Mouse (Mus musculus) CH12.LX (cell line): Measurements from ENCODE around the gene Adcy7. TPM values are rescaled to one million over a fixed set of nuclear protein-coding genes. Genes with fewer than 3 reads are reported as not detected.

Experiments
- DNase-seq: peaks from one replicate; pipeline ENCODE4 v3.0.0-alpha.2; 2013; ENCODE audit errors: extremely low read depth
- H3K27ac ChIP-seq: 2 replicates; pipeline ENCODE4 v1.5.1; 2012; ENCODE audit warnings: low read depth, mild to moderate bottlenecking, control low read depth, moderate library complexity; ENCODE audit not compliant: insufficient read depth
- H3K27me3 ChIP-seq: replicated peaks from 2 replicates; pipeline ENCODE3; 2012; ENCODE audit warnings: inconsistent platforms
- H3K36me3 ChIP-seq, 2 experiments: replicated peaks in 1 of 2; 2 replicates each; pipeline versions ENCODE3 to v1.6.1; 2012; ENCODE audit warnings: inconsistent platforms in 1 of 2, low read length in 1 of 2, mild to moderate bottlenecking in 1 of 2, mixed read lengths in 1 of 2, moderate library complexity in 1 of 2; ENCODE audit not compliant: control insufficient read depth in 1 of 2, insufficient read depth in 1 of 2
- H3K4me1 ChIP-seq, 2 experiments: 2 replicates each; pipeline ENCODE4 v1.6.1; 2012; ENCODE audit warnings: inconsistent platforms in 1 of 2, moderate library complexity in 1 of 2; ENCODE audit not compliant: insufficient read depth in 2 of 2, control insufficient read depth in 1 of 2
- H3K4me2 ChIP-seq: 2 replicates; pipeline ENCODE4 v1.6.1; 2012; ENCODE audit warnings: low read depth, mild to moderate bottlenecking, control low read depth; ENCODE audit not compliant: poor library complexity, insufficient read depth, severe bottlenecking
- H3K4me3 ChIP-seq, 3 experiments: fragments of 150-350 bp in 1 of 3; sonication (generic) in 1 of 3; replicated peaks in 1 of 3; 2 replicates each; pipeline versions ENCODE3 to v1.5.1; 2011 to 2012; ENCODE audit warnings: low read depth in 2 of 3, low read length in 2 of 3, mild to moderate bottlenecking in 2 of 3, moderate library complexity in 2 of 3, control low read depth in 1 of 3, improper control_type of control experiment in 1 of 3, inconsistent platforms in 1 of 3, mixed read lengths in 1 of 3; ENCODE audit not compliant: poor library complexity in 1 of 3
- H3K79me2 ChIP-seq: replicated peaks from 2 replicates; pipeline ENCODE4 v1.6.1; 2012; ENCODE audit warnings: mild to moderate bottlenecking, moderate library complexity; ENCODE audit not compliant: control insufficient read depth, poor library complexity, insufficient read depth, severe bottlenecking; ENCODE audit errors: extremely low read depth
- H3K9ac ChIP-seq: 2 replicates; pipeline ENCODE4 v1.6.1; 2012; ENCODE audit warnings: low read depth, mild to moderate bottlenecking, control low read depth, moderate library complexity; ENCODE audit not compliant: insufficient read depth
- H3K9me3 ChIP-seq: replicated peaks from 2 replicates; pipeline ENCODE3; 2012; ENCODE audit warnings: low read length, inconsistent platforms, mixed read lengths
- BHLHE40 ChIP-seq: IDR thresholded peaks from 2 replicates; pipeline ENCODE4 v1.6.1; 2011; ENCODE audit warnings: mild to moderate bottlenecking, low read depth, low read length, improper control_type of control experiment
- CHD1 ChIP-seq: IDR thresholded peaks from 2 replicates; pipeline ENCODE4 v1.6.1; 2012; ENCODE audit warnings: low read depth, low read length, improper control_type of control experiment, inconsistent platforms
- CHD2 ChIP-seq: IDR thresholded peaks from 2 replicates; pipeline ENCODE4 v1.6.1; 2011; ENCODE audit warnings: low read length, improper control_type of control experiment
- CTCF ChIP-seq, 2 experiments: IDR thresholded peaks in 1 of 2; conservative IDR thresholded peaks in 1 of 2; 2 replicates each; pipeline ENCODE4 v1.5.1; 2011 to 2012; ENCODE audit warnings: low read depth in 2 of 2, low read length in 2 of 2, improper control_type of control experiment in 1 of 2, inconsistent platforms in 1 of 2, mild to moderate bottlenecking in 1 of 2, moderate library complexity in 1 of 2
- ELF1 ChIP-seq: IDR thresholded peaks from 2 replicates; pipeline ENCODE4 v1.6.1; 2014; ENCODE audit warnings: low read depth, mild to moderate bottlenecking, inconsistent platforms, low read length, improper control_type of control experiment
- EP300 ChIP-seq: IDR thresholded peaks from 2 replicates; pipeline ENCODE4 v1.6.1; 2011; ENCODE audit warnings: low read length, improper control_type of control experiment
- GABPA ChIP-seq: IDR thresholded peaks from 2 replicates; pipeline ENCODE4 v1.6.1; 2012; ENCODE audit warnings: low read depth, low read length, improper control_type of control experiment, inconsistent platforms; ENCODE audit not compliant: insufficient replicate concordance
- HCFC1 ChIP-seq: IDR thresholded peaks from 2 replicates; pipeline ENCODE4 v1.6.1; 2012; ENCODE audit warnings: low read depth, mild to moderate bottlenecking, inconsistent platforms, low read length, improper control_type of control experiment
- IRF4 ChIP-seq: IDR thresholded peaks from 2 replicates; pipeline ENCODE4 v1.6.1; 2014; ENCODE audit warnings: low read depth, mild to moderate bottlenecking, inconsistent platforms, low read length, improper control_type of control experiment
- JUN ChIP-seq: IDR thresholded peaks from 2 replicates; pipeline ENCODE4 v1.6.1; 2011; ENCODE audit warnings: low read depth, mild to moderate bottlenecking, low read length, improper control_type of control experiment, moderate library complexity; ENCODE audit not compliant: insufficient read depth
- MAFK ChIP-seq: IDR thresholded peaks from 2 replicates; pipeline ENCODE4 v1.6.1; 2011; ENCODE audit warnings: low read length, improper control_type of control experiment; ENCODE audit not compliant: insufficient replicate concordance
- MAX ChIP-seq: IDR thresholded peaks from 2 replicates; pipeline ENCODE4 v1.6.1; 2011; ENCODE audit warnings: low read length, improper control_type of control experiment
- MAZ ChIP-seq: IDR thresholded peaks from 2 replicates; pipeline ENCODE4 v1.6.1; 2012; ENCODE audit warnings: low read depth, mild to moderate bottlenecking, inconsistent platforms, low read length, improper control_type of control experiment, moderate library complexity
- POLR2A ChIP-seq: IDR thresholded peaks from 2 replicates; pipeline ENCODE4 v1.6.1; 2011; ENCODE audit warnings: low read depth, mild to moderate bottlenecking, improper control_type of control experiment, low read length
- POLR2AphosphoS2 ChIP-seq: IDR thresholded peaks from 2 replicates; pipeline ENCODE4 v1.6.1; 2011; ENCODE audit warnings: low read depth, low read length, improper control_type of control experiment
- SIN3A ChIP-seq: IDR thresholded peaks from 2 replicates; pipeline ENCODE4 v1.6.1; 2012; ENCODE audit warnings: low read length, improper control_type of control experiment, inconsistent platforms
- SMC3 ChIP-seq: IDR thresholded peaks from 2 replicates; pipeline ENCODE4 v1.6.1; 2011; ENCODE audit warnings: low read depth, low read length, improper control_type of control experiment
- TBP ChIP-seq: conservative IDR thresholded peaks from 2 replicates; pipeline ENCODE4 v1.6.1; 2011; ENCODE audit warnings: low read depth, low read length, improper control_type of control experiment
- UBTF ChIP-seq: IDR thresholded peaks from 2 replicates; pipeline ENCODE4 v1.6.1; 2012; ENCODE audit warnings: low read depth, mild to moderate bottlenecking, inconsistent platforms, low read length, improper control_type of control experiment, moderate library complexity
- USF1 ChIP-seq: IDR thresholded peaks from 2 replicates; pipeline ENCODE4 v1.6.1; 2014; ENCODE audit warnings: low read depth, mild to moderate bottlenecking, inconsistent platforms, low read length, improper control_type of control experiment
- ZC3H11A ChIP-seq: IDR thresholded peaks from 2 replicates; pipeline ENCODE4 v1.6.1; 2012; ENCODE audit warnings: low read depth, mild to moderate bottlenecking, inconsistent platforms, low read length, improper control_type of control experiment
- ZKSCAN1 ChIP-seq: IDR thresholded peaks from 2 replicates; pipeline ENCODE4 v1.6.1; 2012; ENCODE audit warnings: low read depth, inconsistent platforms, low read length, improper control_type of control experiment, borderline replicate concordance
- dilution Hi-C: fragments of 300-500 bp; cut with MboI; formaldehyde crosslinking; loops from 2 replicates; pipeline ENCODE4 v1.14.3; 2020; ENCODE audit warnings: low sequenced_read_pairs; ENCODE audit not compliant: extremely low pct_unique_long_range_greater_than_20kb, extremely low pct_ligation_motif_present
- in situ Hi-C: fragments of 300-500 bp; cut with MboI; formaldehyde crosslinking; loops from 3 replicates; pipeline ENCODE4 v1.14.3; 2019; ENCODE audit warnings: low sequenced_read_pairs, low pct_ligation_motif_present, low pct_unique_long_range_greater_than_20kb, mixed read lengths
- polyA plus RNA-seq: library from polyadenylated mRNA; unstranded; fragments of >175 nt; gene quantifications from 2 replicates; pipeline ENCODE4 v1.2.1, GENCODE M21; 2012; ENCODE audit warnings: low read depth; ENCODE audit not compliant: insufficient read length
- total RNA-seq, 2 experiments: library from RNA; depleted of rRNA; stranded (reverse); fragments of 300-350 nt in 1 of 2; fragments of >200 nt in 1 of 2; gene quantifications; 2 replicates each; pipeline ENCODE4 v1.2.3; 2012 to 2014

Gene Adcy7
- total and polyA plus RNA-seq, 3 experiments: 25.7 to 28.5 (median 27.0) TPM

- in situ Hi-C loops: no loop called here
- H3K27ac ChIP-seq: no peak overlapping the region
- H3K79me2 ChIP-seq: no peaks in the 10 kb centered on the region; the same call in 1 of the 2 replicates
- H3K4me1 ChIP-seq: no peaks in the 10 kb centered on the region
- H3K9me3 ChIP-seq: no peaks in the 10 kb centered on the region
- no peak overlapping the region for H3K4me2 ChIP-seq
- H3K9ac ChIP-seq: no peak overlapping the region
- no peak for TF ChIP-seq CHD1
- TF ChIP-seq SMC3: no peak
- TF ChIP-seq CHD2: no peak
- TF ChIP-seq TBP: no peak
- no peak for TF ChIP-seq USF1
- TF ChIP-seq IRF4: no peak
- no peak for TF ChIP-seq POLR2AphosphoS2
- no peak for TF ChIP-seq GABPA
- no peak for TF ChIP-seq POLR2A
- no peak for TF ChIP-seq MAFK
- TF ChIP-seq MAZ: no peak
- TF ChIP-seq ELF1: no peak
- TF ChIP-seq SIN3A: no peak
- no peak for TF ChIP-seq ZC3H11A
- no peak for TF ChIP-seq ZKSCAN1
- TF ChIP-seq UBTF: no peak
- no peak for TF ChIP-seq MAX
- TF ChIP-seq JUN: no peak
- no peak for TF ChIP-seq EP300
- no peak for TF ChIP-seq BHLHE40
- H3K36me3 ChIP-seq: peaks cover 64 to 90% of the 10 kb centered on the region in 2 experiments
- DNase-seq: no peak
- dilution Hi-C loops: no loop called here
- H3K27me3 ChIP-seq: no peaks in the 10 kb centered on the region
- no peak overlapping the region for H3K4me3 ChIP-seq
Observed at GRCm38 (mm10) chr8:88334975-88335374, 62.8 kb downstream of the Adcy7 start.

DNA sequence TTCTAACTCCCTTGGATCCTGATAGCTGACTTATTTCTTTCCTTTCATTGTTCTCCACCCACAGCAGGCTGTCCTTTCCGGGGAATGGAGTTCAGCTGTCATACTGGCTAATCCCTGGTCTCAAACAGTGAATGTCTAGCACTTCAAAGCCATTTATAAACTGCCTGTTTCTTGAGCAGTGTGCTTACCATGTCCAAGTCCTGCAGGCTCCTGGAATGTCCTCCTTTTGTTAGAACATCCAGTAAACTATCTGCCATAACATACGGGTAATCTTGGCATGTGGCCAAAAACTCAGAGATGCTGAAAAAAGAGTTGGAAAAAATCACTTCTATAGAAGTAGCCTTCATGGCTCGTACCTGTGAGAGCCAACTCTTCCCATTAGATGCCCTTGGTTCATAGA is 67.0 kb downstream of the Adcy7 start:
- no peak for DNase-seq
- Histone ChIP-seq H3K79me2 (no peaks in the 10 kb centered on the region), H3K27ac (no peak overlapping the region), H3K36me3 (peaks cover 62 to 89% of the 10 kb centered on the region in 2 experiments), H3K9me3 (no peaks in the 10 kb centered on the region), H3K4me1 (no peaks in the 10 kb centered on the region), H3K4me3 (no peak overlapping the region), H3K9ac (no peak overlapping the region), H3K4me2 (no peak overlapping the region), H3K27me3 (no peaks in the 10 kb centered on the region)
- TF ChIP-seq SIN3A: no peak
- TF ChIP-seq MAFK: no peak
- TF ChIP-seq CTCF (conservative IDR thresholded peaks at IDR 0.05 in 1 of 2, IDR thresholded peaks at IDR 0.05 in 1 of 2; ENCODE audit: low read depth in 2 of 2, low read length in 2 of 2): no peak
- no peak for TF ChIP-seq USF1
- TF ChIP-seq JUN: no peak
- no peak for TF ChIP-seq BHLHE40
- TF ChIP-seq GABPA: no peak
- no peak for TF ChIP-seq HCFC1
- TF ChIP-seq POLR2AphosphoS2: no peak
- dilution Hi-C loops (no loop called here), in situ Hi-C loops (no loop called here)
